11 mouse cellular contexts compared by ENCODE assay signal in genomic region chr16:63783544-63783943, GRCm38 (mm10).
"Had no signal": no experiment of that assay in that cellular context is flagged by ENCODE, and none has a peak within 500 bp of the region (broad histone marks: within the 10 kb centered on the region; RNA-seq: fewer than 3 reads in every experiment).

No protein-coding gene starts in this region.

- H3K27me3 ChIP-seq: hindbrain, embryonic 12.5 days; liver, embryonic 12.5 days; megakaryocyte, embryonic 14.5 days; midbrain, embryonic 12.5 days had no signal

- H3K4me3 ChIP-seq: hindbrain, embryonic 12.5 days; limb, embryonic 10.5 days; liver, embryonic 12.5 days; megakaryocyte, embryonic 14.5 days; midbrain, embryonic 12.5 days had no signal

- H3K27ac ChIP-seq: hindbrain, embryonic 12.5 days; limb, embryonic 10.5 days; liver, embryonic 12.5 days; macrophage; midbrain, embryonic 12.5 days had no signal

- H3K36me3 ChIP-seq: hindbrain, embryonic 12.5 days; limb, embryonic 10.5 days; liver, embryonic 12.5 days; midbrain, embryonic 12.5 days had no signal

- H3K4me2 ChIP-seq: hindbrain, embryonic 12.5 days; liver, embryonic 12.5 days; lung, embryonic 14.5 days; midbrain, embryonic 12.5 days had no signal

- H3K9ac ChIP-seq: hindbrain, embryonic 12.5 days; liver, embryonic 12.5 days; lung, embryonic 14.5 days; midbrain, embryonic 12.5 days had no signal

- ATAC-seq: liver, embryonic 12.5 days had no signal

- H3K4me1 ChIP-seq: hindbrain, embryonic 12.5 days; liver, embryonic 12.5 days; megakaryocyte, embryonic 14.5 days; midbrain, embryonic 12.5 days had no signal

- H3K9me3 ChIP-seq: hindbrain, embryonic 12.5 days; limb, embryonic 10.5 days; liver, embryonic 12.5 days; megakaryocyte, embryonic 14.5 days; midbrain, embryonic 12.5 days had no signal

- DNase-seq: kidney, adult 18-20 months; kidney, postnatal 25 days; lung, embryonic 14.5 days; lung, postnatal 10 days; thymus, postnatal 36 days had no signal
